Mouse (Mus musculus): ENCODE results near the gene Decr2.

The Decr2 gene

GRCm38 (mm10) chr17:26098461-26098860 is 8.3 kb upstream of the Decr2 start:
- ChIA-PET CTCF (interaction anchor here in 1 of 4 experiments (0.7 kb wide), 1 partner anchor 8 kb away, joined by 3 read pairs; the partner anchor contains the start of gene Decr2), POLR2A (interaction anchor here in 2 of 4 experiments (1.5 to 11.1 kb wide), 3 partner anchors 11 to 29 kb away, joined by 3 to 106 read pairs (median 3); partner anchors contain the start of genes Rab11fip3 (in 1 of the 2) and Tmem8 (in 1 of the 2))

- POLR2A ChIA-PET = interaction anchor here in 3 of 4 experiments (0.6 to 11.1 kb wide), 30 partner anchors 10 to 227 kb away, joined by 3 to 106 read pairs (median 3); partner anchors contain the start of genes Rab11fip3 (in 3 of the 3), Luc7l (in 2 of the 3), Tmem8 (in 2 of the 3) and Mrpl28 (in 1 of the 3)
- CTCF ChIA-PET = interaction anchor here (0.5 to 2.0 kb wide), 9 partner anchors 18 to 173 kb away, joined by 4 to 7 read pairs (median 5); partner anchors contain the start of genes Mrpl28 (in 1 of the 4) and Tmem8 (in 1 of the 4)
These were observed 5.1 kb upstream of the Decr2 start, which contains the start of gene Nme4 for GRCm38 (mm10) chr17:26095121-26095740. Gene Nme4, minus strand, starts transcription at chr17:26095602.

- ChIA-PET POLR2A (interaction anchor here (0.6 to 11.1 kb wide), 33 partner anchors 9 to 286 kb away, joined by 3 to 106 read pairs (median 3); partner anchors contain the start of genes Rab11fip3 (in 3 of the 4), Tmem8 (in 2 of the 4), Fbxl16 (in 1 of the 4) and Luc7l (in 1 of the 4)), CTCF (interaction anchor here (0.5 to 2.0 kb wide), 9 partner anchors 18 to 297 kb away, joined by 3 to 7 read pairs (median 4); partner anchors contain the start of genes Mrpl28 (in 1 of the 4) and Tmem8 (in 1 of the 4))
These were observed 4.5 kb upstream of the Decr2 start for GRCm38 (mm10) chr17:26094531-26095110.

- CTCF ChIA-PET = interaction anchor here (0.6 to 1.5 kb wide), 11 partner anchors 10 to 583 kb away, joined by 3 to 10 read pairs (median 3); partner anchors contain the start of genes Rab11fip3 (in 2 of the 4) and Axin1 (in 1 of the 4)
- POLR2A ChIA-PET = interaction anchor here in 3 of 4 experiments (0.6 to 2.2 kb wide), 14 partner anchors 10 to 185 kb away, joined by 3 to 11 read pairs (median 3); partner anchors contain the start of gene Rab11fip3 (in 1 of the 3)
These were observed 3.0 kb downstream of the Decr2 start for GRCm38 (mm10) chr17:26087059-26087564.

- POLR2A ChIA-PET = interaction anchor here in 3 of 4 experiments (0.6 to 2.6 kb wide), 16 partner anchors 8 to 336 kb away, joined by 3 to 13 read pairs (median 3); partner anchors contain the start of genes Rab11fip3 (in 3 of the 3), Decr2 (in 2 of the 3) and Mettl26 (in 1 of the 3)
- CTCF ChIA-PET = interaction anchor here (0.5 to 2.3 kb wide), 7 partner anchors 10 to 1951 kb away, joined by 3 to 8 read pairs (median 5); partner anchors contain the start of genes Decr2 (in 1 of the 4) and Rab11fip3 (in 1 of the 4)
These were observed 9.3 kb downstream of the Decr2 start for GRCm38 (mm10) chr17:26080867-26081266.

GRCm38 (mm10) chr17:26078851-26079250 is 11.3 kb downstream of the Decr2 start:
- CTCF ChIA-PET = no interaction called here

GRCm38 (mm10) chr17:26075246-26075645 is 14.9 kb downstream of the Decr2 start:
- ChIA-PET POLR2A (interaction anchor here in 2 of 4 experiments (0.6 to 1.8 kb wide), 3 partner anchors 9 to 13 kb away, joined by 3 to 5 read pairs (median 3); no protein-coding TSS in a partner anchor), CTCF (no interaction called here)

More at GRCm38 (mm10) chr17:26078851-26079250, 11.3 kb downstream of the Decr2 start:
- POLR2A ChIA-PET = interaction anchor here in 2 of 4 experiments (0.6 to 1.7 kb wide), 3 partner anchors 9 to 867 kb away, joined by 4 to 6 read pairs (median 6); partner anchors contain the start of genes Decr2 (in 1 of the 2) and Rab11fip3 (in 1 of the 2)

- CTCF ChIA-PET = interaction anchor here in 1 of 4 experiments (0.9 to 2.9 kb wide), 2 partner anchors 20 to 61 kb away, joined by 3 to 9 read pairs; partner anchors contain the start of gene Decr2
- POLR2A ChIA-PET = interaction anchor here in 3 of 4 experiments (0.8 to 5.4 kb wide), 11 partner anchors 8 to 237 kb away, joined by 3 to 79 read pairs (median 6); partner anchors contain the start of genes Decr2 (in 2 of the 3) and Stub1 (in 1 of the 3)
These were observed 20.0 kb downstream of the Decr2 start for GRCm38 (mm10) chr17:26070136-26070535.

- ChIA-PET CTCF (interaction anchor here (0.5 to 3.6 kb wide), 22 partner anchors 12 to 1862 kb away, joined by 3 to 21 read pairs (median 4); partner anchors contain the start of gene Decr2 (in 2 of the 4)), POLR2A (interaction anchor here (0.5 to 5.4 kb wide), 73 partner anchors 8 to 480 kb away, joined by 3 to 79 read pairs (median 4); partner anchors contain the start of genes Decr2 (in 3 of the 4), Stub1 (in 2 of the 4), Axin1 (in 1 of the 4) and Capn15 (in 1 of the 4))
These were observed 21.1 kb downstream of the Decr2 start, which contains the start of gene Rab11fip3 for GRCm38 (mm10) chr17:26068831-26069739. Gene Rab11fip3, minus strand, starts transcription at chr17:26069555.

- CTCF ChIA-PET = interaction anchor here in 3 of 4 experiments (0.5 to 3.6 kb wide), 14 partner anchors 10 to 140 kb away, joined by 3 to 21 read pairs (median 4); partner anchors contain the start of gene Decr2 (in 2 of the 3)
- POLR2A ChIA-PET = interaction anchor here (0.6 to 5.4 kb wide), 52 partner anchors 7 to 1540 kb away, joined by 3 to 79 read pairs (median 4); partner anchors contain the start of genes Decr2 (in 2 of the 4), Capn15 (in 1 of the 4), Luc7l (in 1 of the 4) and Mcrip2 (in 1 of the 4)
These were observed 21.9 kb downstream of the Decr2 start for GRCm38 (mm10) chr17:26068024-26068830.

- ChIA-PET CTCF (interaction anchor here in 3 of 4 experiments (0.6 to 3.6 kb wide), 4 partner anchors 24 to 121 kb away, joined by 3 to 21 read pairs (median 6); partner anchors contain the start of gene Decr2 (in 1 of the 3)), POLR2A (interaction anchor here in 2 of 4 experiments (0.6 to 1.3 kb wide), 11 partner anchors 8 to 234 kb away, joined by 3 to 4 read pairs (median 3); partner anchors contain the start of gene Stub1 (in 1 of the 2))
These were observed 23.6 kb downstream of the Decr2 start for GRCm38 (mm10) chr17:26066488-26067020.

GRCm38 (mm10) chr17:26064916-26065315 is 25.2 kb downstream of the Decr2 start:
- CTCF ChIA-PET = interaction anchor here in 1 of 4 experiments (2.0 kb wide), 1 partner anchor 24 kb away, joined by 7 read pairs; no protein-coding TSS in a partner anchor
- POLR2A ChIA-PET = interaction anchor here in 1 of 4 experiments (1.1 to 1.4 kb wide), 2 partner anchors 9 to 26 kb away, joined by 4 to 5 read pairs; no protein-coding TSS in a partner anchor

- ChIA-PET CTCF (interaction anchor here in 2 of 4 experiments (0.5 to 2.0 kb wide), 4 partner anchors 10 to 48 kb away, joined by 3 to 5 read pairs (median 4); no protein-coding TSS in a partner anchor), POLR2A (interaction anchor here in 3 of 4 experiments (0.6 to 10.8 kb wide), 9 partner anchors 8 to 1752 kb away, joined by 3 to 79 read pairs (median 4); partner anchors contain the start of genes Rab11fip3 (in 2 of the 3) and Nme4 (in 1 of the 3))
These were observed 32.2 kb downstream of the Decr2 start for GRCm38 (mm10) chr17:26057787-26058567.

GRCm38 (mm10) chr17:26057278-26057677 is 32.9 kb downstream of the Decr2 start:
- ChIA-PET POLR2A (interaction anchor here in 3 of 4 experiments (0.5 to 10.8 kb wide), 10 partner anchors 9 to 871 kb away, joined by 3 to 79 read pairs (median 4); partner anchors contain the start of genes Rab11fip3 (in 2 of the 3) and Nme4 (in 1 of the 3)), CTCF (interaction anchor here in 3 of 4 experiments (0.6 to 2.0 kb wide), 8 partner anchors 10 to 174 kb away, joined by 3 to 16 read pairs (median 3); no protein-coding TSS in a partner anchor)

Data from embryonic stem cell, embryonic (primary cell).